Mouse (Mus musculus) liver, postnatal 0 days (tissue): ENCODE measurements around the gene Mettl16. TPM values are rescaled to one million over a fixed set of nuclear protein-coding genes. Genes with fewer than 3 reads are reported as not detected.

ENCODE experiments used
- ATAC-seq: fragments of 200-750 bp; cut with Nextera tagmentation; 2 replicates; pipeline ENCODE4 v1.8.0; 2017; ENCODE audit warnings: mild to moderate bottlenecking, moderate library complexity
- DNase-seq: peaks from one replicate; pipeline ENCODE4 v3.0.0-alpha.2; 2016
- H3K27ac ChIP-seq: fragments of 300-500 bp; sonication (generic); 2 replicates; pipeline ENCODE4 v1.5.1; 2014; ENCODE audit warnings: antibody characterized with exemption, moderate library complexity, mild to moderate bottlenecking, low read depth
- H3K27me3 ChIP-seq: fragments of 300-500 bp; sonication (generic); 2 replicates; pipeline ENCODE4 v1.6.1; 2014; ENCODE audit warnings: low read length, control low read depth, mixed read lengths; ENCODE audit not compliant: insufficient read depth
- H3K36me3 ChIP-seq: fragments of 300-500 bp; sonication (generic); replicated peaks from 2 replicates; pipeline ENCODE4 v1.6.1; 2014; ENCODE audit warnings: mild to moderate bottlenecking, control low read depth, low read length, moderate library complexity, mixed read lengths; ENCODE audit not compliant: insufficient read depth
- H3K4me1 ChIP-seq: fragments of 300-500 bp; sonication (generic); 2 replicates; pipeline ENCODE4 v1.6.1; 2014; ENCODE audit warnings: antibody characterized with exemption, mild to moderate bottlenecking, control low read depth; ENCODE audit not compliant: insufficient read depth
- H3K4me2 ChIP-seq: fragments of 300-500 bp; sonication (generic); 2 replicates; pipeline ENCODE4 v1.6.1; 2014; ENCODE audit warnings: low read depth, mild to moderate bottlenecking, low read length, moderate library complexity, mixed read lengths
- H3K4me3 ChIP-seq: fragments of 300-500 bp; sonication (generic); 2 replicates; pipeline ENCODE4 v1.5.1; 2014; ENCODE audit warnings: low read depth, low read length
- H3K9ac ChIP-seq: fragments of 300-500 bp; sonication (generic); replicated peaks from 2 replicates; pipeline ENCODE4 v1.6.1; 2014; ENCODE audit warnings: mild to moderate bottlenecking, moderate library complexity
- H3K9me3 ChIP-seq: fragments of 300-500 bp; sonication (generic); 2 replicates; pipeline ENCODE4 v1.6.1; 2016; ENCODE audit warnings: mild to moderate bottlenecking, control low read depth, low read length, mixed read lengths
- CTCF ChIP-seq: sonication (generic); IDR thresholded peaks from 2 replicates; pipeline ENCODE4 v1.5.1; 2016; ENCODE audit warnings: antibody characterized with exemption, low read depth
- EP300 ChIP-seq: IDR thresholded peaks from 2 replicates; pipeline ENCODE4 v1.6.1; 2016; ENCODE audit warnings: antibody characterized with exemption, low read depth, mild to moderate bottlenecking
- WGBS: fragments of 180-500 bp; shearing (Covaris S2); extraction: QIAGEN DNeasy Blood & Tissue Kit; methylation state at CpG from one replicate; pipeline ENCODE4 v1.1.7; 2014; ENCODE audit not compliant: insufficient replicate concordance; 5-methylcytosine and 5-hydroxymethylcytosine counted together
- polyA plus RNA-seq: library from polyadenylated mRNA; unstranded; fragments of >200 nt; fragmentation: Nextera tagmentation; extraction: Ambion mirVana; gene quantifications from 2 replicates; pipeline ENCODE4 v1.2.1, GENCODE M21; 2015

Gene Mettl16
- polyA plus RNA-seq, 1 experiment from 2014 or later: 8.4 TPM

GRCm38 (mm10) chr11:74828965-74829550, 58.4 kb downstream of the Mettl16 start:
- H3K9ac ChIP-seq: peak overlapping the region; percentile 92
- H3K4me3 ChIP-seq: peak overlapping the region; percentile 85
- peaks cover 56% of the 10 kb centered on the region for H3K4me1 ChIP-seq
- peak overlapping the region; percentile 89 for H3K4me2 ChIP-seq
- H3K9me3 ChIP-seq: no peaks in the 10 kb centered on the region
- no peaks in the 10 kb centered on the region for H3K27me3 ChIP-seq
- TF ChIP-seq CTCF: no peak
- DNase-seq (no peak), ATAC-seq (no peak)
- H3K36me3 ChIP-seq: no peaks in the 10 kb centered on the region; the same call in 1 of the 2 replicates
- peak overlapping the region; percentile 98 for H3K27ac ChIP-seq
- WGBS: 18% methylated on average over 11 of the region's 11 CpGs

GRCm38 (mm10) chr11:74829812-74830211, 59.2 kb downstream of the Mettl16 start:
- Histone ChIP-seq H3K4me1 (peaks cover 63% of the 10 kb centered on the region), H3K27me3 (no peaks in the 10 kb centered on the region)
- whole genome bisulfite sequencing: under 1% methylated on average over 20 of the region's 20 CpGs

GRCm38 (mm10) chr11:74830256-74831161, 59.9 kb downstream of the Mettl16 start, which contains the start of gene Mnt:
Gene Mnt (plus strand): TSS chr11:74830920.
- peak; percentile 40; the same call in 1 of the 2 replicates for TF ChIP-seq EP300
- TF ChIP-seq CTCF: no peak
- peak; percentile 77 for ATAC-seq
- peak within 1 kb of the TSS; percentile 89 for H3K4me2 ChIP-seq
- H3K9me3 ChIP-seq: no peaks in the 10 kb centered on the region
- peak within 1 kb of the TSS; percentile 92 for H3K9ac ChIP-seq
- peak; percentile 96 for DNase-seq
- under 1% methylated on average over 67 of the region's 70 CpGs for WGBS
- no peaks in the 10 kb centered on the region for H3K27me3 ChIP-seq
- peak within 1 kb of the TSS; percentile 85 for H3K4me3 ChIP-seq
- no peaks in the 10 kb centered on the region for H3K36me3 ChIP-seq
- peak within 1 kb of the TSS; percentile 98 for H3K27ac ChIP-seq
- H3K4me1 ChIP-seq: peaks cover 68% of the 10 kb centered on the region

More at GRCm38 (mm10) chr11:74829812-74830211, 59.2 kb downstream of the Mettl16 start:
- ATAC-seq: peak; percentile 46
- peak; percentile 91 for DNase-seq
- H3K9ac ChIP-seq: peak overlapping the region; percentile 92
- H3K4me3 ChIP-seq: peak overlapping the region; percentile 85
- TF ChIP-seq CTCF (peak; percentile 38; the same call in 1 of the 2 replicates), EP300 (0 out of 2 replicates have a peak, but pooled peaks have one; percentile 38)
- peak overlapping the region; percentile 89 for H3K4me2 ChIP-seq
- H3K27ac ChIP-seq: peak overlapping the region; percentile 98
- H3K36me3 ChIP-seq: no peaks in the 10 kb centered on the region; the same call in 1 of the 2 replicates
- no peaks in the 10 kb centered on the region for H3K9me3 ChIP-seq

- Histone ChIP-seq H3K9me3 (no peaks in the 10 kb centered on the region), H3K4me2 (peak overlapping the region; percentile 89), H3K36me3 (no peaks in the 10 kb centered on the region), H3K27me3 (no peaks in the 10 kb centered on the region), H3K9ac (peak overlapping the region; percentile 92), H3K27ac (peak overlapping the region; percentile 98), H3K4me3 (peak overlapping the region; percentile 85), H3K4me1 (peaks cover 68% of the 10 kb centered on the region)
- TF ChIP-seq CTCF (no peak), EP300 (no peak)
- DNase-seq (peak; percentile 66), ATAC-seq (no peak)
- 2% methylated on average over 35 of the region's 35 CpGs for WGBS
Observed at GRCm38 (mm10) chr11:74831191-74831605, 60.6 kb downstream of the Mettl16 start.

GRCm38 (mm10) chr11:74831606-74832451, 61.2 kb downstream of the Mettl16 start:
- under 1% methylated on average over 61 of the region's 61 CpGs for WGBS
- Histone ChIP-seq H3K9me3 (no peaks in the 10 kb centered on the region), H3K27ac (peak overlapping the region; percentile 98), H3K4me2 (peak overlapping the region; percentile 89), H3K36me3 (peaks cover 4% of the 10 kb centered on the region; the same call in 1 of the 2 replicates), H3K27me3 (no peaks in the 10 kb centered on the region), H3K9ac (peak overlapping the region; percentile 92), H3K4me1 (peaks cover 65% of the 10 kb centered on the region), H3K4me3 (peak overlapping the region; percentile 85)
- peak; percentile 55; the same call in 1 of the 2 replicates for TF ChIP-seq EP300
- TF ChIP-seq CTCF: no peak
- peak; percentile 100 for DNase-seq
- ATAC-seq: peak; percentile 70
